Mouse (Mus musculus): ENCODE results near the gene Cd300lg. TPM values are rescaled to one million over a fixed set of nuclear protein-coding genes. Genes with fewer than 3 reads are reported as not detected.

Gene Cd300lg
- polyA plus RNA-seq, 1 experiment from 2014 or later = 5.4 TPM

- no peak for TF ChIP-seq CTCF (IDR thresholded peaks at IDR 0.05; ENCODE audit: low read depth)
- Histone ChIP-seq H3K4me2 (replicated peaks; ENCODE audit: low read depth) (no peak overlapping the region), H3K9ac (ENCODE audit: low read depth, low read length) (no peak overlapping the region), H3K27me3 (replicated peaks; ENCODE audit: control insufficient read depth, insufficient read depth, low read length) (no peaks in the 10 kb centered on the region), H3K9me3 (ENCODE audit: control insufficient read depth) (no peaks in the 10 kb centered on the region), H3K27ac (ENCODE audit: low read depth, low read length) (no peak overlapping the region), H3K4me3 (ENCODE audit: low read depth, low read length) (no peak overlapping the region), H3K36me3 (ENCODE audit: control insufficient read depth, insufficient read depth) (no peaks in the 10 kb centered on the region), H3K4me1 (replicated peaks; ENCODE audit: control insufficient read depth, insufficient read depth, low read length) (no peaks in the 10 kb centered on the region)
- 70% methylated on average over 4 of the region's 4 CpGs for WGBS
- no peak for ATAC-seq
These were observed 663 bp upstream of the Cd300lg start for GRCm38 (mm10) chr11:102040646-102041045.

DNA sequence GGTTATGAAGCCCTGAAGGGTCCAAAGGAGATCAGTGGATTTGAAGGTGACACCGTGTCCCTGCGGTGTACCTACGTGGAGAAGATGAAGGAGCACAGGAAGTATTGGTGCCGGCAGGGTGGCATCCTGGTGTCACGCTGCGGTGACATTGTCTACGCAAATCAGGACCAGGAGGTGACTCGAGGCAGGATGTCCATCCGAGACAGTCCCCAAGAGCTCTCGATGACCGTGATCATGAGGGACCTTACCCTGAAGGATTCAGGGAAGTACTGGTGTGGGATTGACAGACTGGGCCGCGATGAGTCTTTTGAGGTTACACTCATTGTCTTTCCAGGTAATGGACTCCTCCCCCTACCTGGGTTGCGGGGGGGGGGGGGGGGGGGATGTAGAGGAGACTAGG, 1.7 kb downstream of the Cd300lg start:
- Histone ChIP-seq H3K36me3 (ENCODE audit: control insufficient read depth, insufficient read depth) (no peaks in the 10 kb centered on the region), H3K9me3 (ENCODE audit: control insufficient read depth) (no peaks in the 10 kb centered on the region), H3K27ac (ENCODE audit: low read depth, low read length) (no peak overlapping the region), H3K9ac (ENCODE audit: low read depth, low read length) (no peak overlapping the region), H3K4me3 (ENCODE audit: low read depth, low read length) (no peak overlapping the region), H3K4me1 (replicated peaks; ENCODE audit: control insufficient read depth, insufficient read depth, low read length) (no peaks in the 10 kb centered on the region), H3K4me2 (replicated peaks; ENCODE audit: low read depth) (no peak overlapping the region), H3K27me3 (replicated peaks; ENCODE audit: control insufficient read depth, insufficient read depth, low read length) (no peaks in the 10 kb centered on the region)
- no peak for TF ChIP-seq CTCF (IDR thresholded peaks at IDR 0.05; ENCODE audit: low read depth)
- WGBS = 87% methylated on average over 14 of the region's 14 CpGs
- ATAC-seq = no peak

DNA sequence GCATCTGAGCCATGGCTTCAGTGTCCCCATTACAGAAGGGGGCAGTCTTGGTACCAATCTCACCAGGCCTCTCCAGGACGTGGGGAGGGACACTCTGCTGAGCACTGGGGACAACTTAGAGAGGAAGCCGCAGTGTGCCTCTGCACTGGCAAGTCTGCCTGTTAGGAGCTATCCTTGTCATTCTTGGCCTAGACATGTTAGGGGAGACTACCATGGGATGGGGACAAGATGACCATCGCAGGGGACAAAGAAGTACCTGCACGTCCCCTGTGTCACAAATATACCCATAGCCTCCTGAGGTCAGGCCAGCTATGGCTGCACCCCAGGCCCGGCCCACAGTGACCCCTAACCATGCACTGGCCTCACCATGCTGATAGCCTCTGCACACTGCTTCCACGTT, 2.1 kb downstream of the Cd300lg start:
- Histone ChIP-seq H3K27ac (ENCODE audit: low read depth, low read length) (no peak overlapping the region), H3K4me1 (replicated peaks; ENCODE audit: control insufficient read depth, insufficient read depth, low read length) (no peaks in the 10 kb centered on the region), H3K4me3 (ENCODE audit: low read depth, low read length) (no peak overlapping the region), H3K9me3 (ENCODE audit: control insufficient read depth) (no peaks in the 10 kb centered on the region), H3K4me2 (replicated peaks; ENCODE audit: low read depth) (no peak overlapping the region), H3K27me3 (replicated peaks; ENCODE audit: control insufficient read depth, insufficient read depth, low read length) (no peaks in the 10 kb centered on the region), H3K36me3 (ENCODE audit: control insufficient read depth, insufficient read depth) (no peaks in the 10 kb centered on the region), H3K9ac (ENCODE audit: low read depth, low read length) (no peak overlapping the region)
- ATAC-seq = no peak
- WGBS = 82% methylated on average over 6 of the region's 6 CpGs
- TF ChIP-seq CTCF (IDR thresholded peaks at IDR 0.05; ENCODE audit: low read depth) = no peak

- Histone ChIP-seq H3K4me2 (replicated peaks; ENCODE audit: low read depth) (no peak overlapping the region), H3K36me3 (ENCODE audit: control insufficient read depth, insufficient read depth) (no peaks in the 10 kb centered on the region), H3K4me3 (ENCODE audit: low read depth, low read length) (no peak overlapping the region), H3K27me3 (replicated peaks; ENCODE audit: control insufficient read depth, insufficient read depth, low read length) (no peaks in the 10 kb centered on the region), H3K27ac (ENCODE audit: low read depth, low read length) (no peak overlapping the region), H3K9me3 (ENCODE audit: control insufficient read depth) (no peaks in the 10 kb centered on the region), H3K4me1 (replicated peaks; ENCODE audit: control insufficient read depth, insufficient read depth, low read length) (no peaks in the 10 kb centered on the region), H3K9ac (ENCODE audit: low read depth, low read length) (no peak overlapping the region)
- 74% methylated on average over 7 of the region's 7 CpGs for WGBS
- no peak for TF ChIP-seq CTCF (IDR thresholded peaks at IDR 0.05; ENCODE audit: low read depth)
- ATAC-seq = no peak
These were observed 3.4 kb downstream of the Cd300lg start for GRCm38 (mm10) chr11:102044691-102045212.

DNA sequence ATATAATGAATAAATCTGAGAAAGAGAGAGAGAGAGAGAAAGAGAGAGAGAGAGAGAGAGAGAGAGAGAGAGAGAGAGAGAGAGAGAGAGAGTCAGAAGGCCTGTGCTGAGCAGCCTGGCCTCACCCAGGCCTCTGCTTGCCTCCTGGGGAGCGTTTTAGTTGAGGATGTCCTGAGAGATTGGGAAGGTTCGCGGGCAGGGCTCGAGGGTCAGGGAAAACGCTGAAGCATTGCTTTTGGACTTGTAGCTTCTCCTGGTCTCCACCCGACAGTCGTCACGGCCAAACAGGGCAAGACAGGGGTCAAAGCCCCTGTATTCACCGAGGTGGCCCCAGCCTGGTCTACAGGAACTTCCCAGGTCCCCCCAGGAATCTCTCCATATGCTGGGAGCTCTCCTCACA, 5.3 kb downstream of the Cd300lg start:
- Histone ChIP-seq H3K27me3 (replicated peaks; ENCODE audit: control insufficient read depth, insufficient read depth, low read length) (no peaks in the 10 kb centered on the region), H3K27ac (ENCODE audit: low read depth, low read length) (no peak overlapping the region), H3K9me3 (ENCODE audit: control insufficient read depth) (no peaks in the 10 kb centered on the region), H3K4me1 (replicated peaks; ENCODE audit: control insufficient read depth, insufficient read depth, low read length) (no peaks in the 10 kb centered on the region), H3K4me3 (ENCODE audit: low read depth, low read length) (no peak overlapping the region), H3K4me2 (replicated peaks; ENCODE audit: low read depth) (no peak overlapping the region), H3K36me3 (ENCODE audit: control insufficient read depth, insufficient read depth) (no peaks in the 10 kb centered on the region), H3K9ac (ENCODE audit: low read depth, low read length) (no peak overlapping the region)
- no peak for TF ChIP-seq CTCF (IDR thresholded peaks at IDR 0.05; ENCODE audit: low read depth)
- no peak for ATAC-seq
- WGBS = 80% methylated on average over 9 of the region's 9 CpGs

DNA sequence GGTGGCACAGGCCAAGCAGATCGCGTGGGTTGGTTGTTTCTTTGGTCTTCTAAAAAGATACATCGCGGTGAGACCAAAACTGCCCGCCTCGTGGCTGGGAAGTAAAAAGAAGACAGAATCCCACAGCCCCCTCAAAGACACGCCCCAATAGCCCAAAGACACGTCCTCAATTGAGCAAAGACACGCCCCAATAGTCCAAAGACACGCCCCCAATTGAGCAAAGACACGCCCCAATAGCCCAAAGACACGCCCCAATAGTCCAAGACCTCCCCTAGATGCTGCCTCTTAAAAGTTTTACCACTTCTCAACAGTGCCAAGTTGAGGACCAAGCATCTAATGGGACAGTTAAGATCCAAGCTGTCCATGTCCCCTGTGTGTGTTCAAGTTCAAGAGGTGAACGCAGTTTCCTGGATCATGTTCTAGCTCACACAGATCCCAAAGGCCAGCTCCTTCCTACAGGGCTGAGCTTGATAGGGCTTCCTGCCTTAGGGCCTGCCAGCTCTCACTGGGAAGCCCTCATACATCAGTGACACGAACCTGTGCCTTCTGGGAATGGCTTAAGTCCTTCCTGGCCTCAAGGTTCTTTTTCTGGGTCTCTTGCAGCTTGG, 8.7 kb downstream of the Cd300lg start:
- no peak for TF ChIP-seq CTCF (IDR thresholded peaks at IDR 0.05; ENCODE audit: low read depth)
- H3K36me3 ChIP-seq (ENCODE audit: control insufficient read depth, insufficient read depth) = no peaks in the 10 kb centered on the region
- H3K27me3 ChIP-seq (replicated peaks; ENCODE audit: control insufficient read depth, insufficient read depth, low read length) = no peaks in the 10 kb centered on the region
- no peak overlapping the region for H3K9ac ChIP-seq (ENCODE audit: low read depth, low read length)
- H3K9me3 ChIP-seq (ENCODE audit: control insufficient read depth) = no peaks in the 10 kb centered on the region
- H3K4me1 ChIP-seq (replicated peaks; ENCODE audit: control insufficient read depth, insufficient read depth, low read length) = no peaks in the 10 kb centered on the region
- no peak overlapping the region for H3K27ac ChIP-seq (ENCODE audit: low read depth, low read length)
- no peak overlapping the region for H3K4me3 ChIP-seq (ENCODE audit: low read depth, low read length)
- WGBS = 59% methylated on average over 14 of the region's 14 CpGs
- no peak for ATAC-seq
- no peak overlapping the region for H3K4me2 ChIP-seq (replicated peaks; ENCODE audit: low read depth)
